Mouse (Mus musculus): Measurements from ENCODE around the gene Tfrc. TPM values are rescaled to one million over a fixed set of nuclear protein-coding genes. Genes with fewer than 3 reads are reported as not detected.

Gene Tfrc
- 38.0 and 44.5 TPM in 2 replicates for polyA plus RNA-seq (2011; ENCODE audit: insufficient read length, low read depth, missing spikeins)

- no peaks in the 10 kb centered on the region for H3K4me1 ChIP-seq (ENCODE audit: control insufficient read depth, insufficient read depth, low read length)
- TF ChIP-seq POLR2A (IDR thresholded peaks at IDR 0.05; ENCODE audit: low read depth, low read length) (peak; percentile 97), CTCF (IDR thresholded peaks at IDR 0.05; ENCODE audit: borderline replicate concordance, insufficient read depth, low read length) (no peak)
- no peak within 1 kb of the TSS for H3K27ac ChIP-seq (ENCODE audit: insufficient read depth, low read length)
- H3K4me3 ChIP-seq (ENCODE audit: insufficient read depth, low read length): peak within 1 kb of the TSS; percentile 72
Observed at GRCm38 (mm10) chr16:32608712-32609400, at the start of gene Tfrc. Tfrc (plus strand) TSS chr16:32608920.

GRCm38 (mm10) chr16:32559493-32559892, 49.2 kb upstream of the Tfrc start:
- Histone ChIP-seq H3K27ac (ENCODE audit: insufficient read depth, low read length) (no peak overlapping the region), H3K4me1 (ENCODE audit: control insufficient read depth, insufficient read depth, low read length) (no peaks in the 10 kb centered on the region), H3K4me3 (ENCODE audit: insufficient read depth, low read length) (no peak overlapping the region)
- TF ChIP-seq POLR2A (IDR thresholded peaks at IDR 0.05; ENCODE audit: low read depth, low read length) (no peak), CTCF (IDR thresholded peaks at IDR 0.05; ENCODE audit: borderline replicate concordance, insufficient read depth, low read length) (no peak)

- TF ChIP-seq POLR2A (IDR thresholded peaks at IDR 0.05; ENCODE audit: low read depth, low read length): no peak
- no peak for TF ChIP-seq CTCF (IDR thresholded peaks at IDR 0.05; ENCODE audit: borderline replicate concordance, insufficient read depth, low read length)
- H3K4me1 ChIP-seq (ENCODE audit: control insufficient read depth, insufficient read depth, low read length): no peaks in the 10 kb centered on the region
- H3K27ac ChIP-seq (ENCODE audit: insufficient read depth, low read length): no peak overlapping the region
- no peak overlapping the region for H3K4me3 ChIP-seq (ENCODE audit: insufficient read depth, low read length)
Observed at GRCm38 (mm10) chr16:32563056-32563793, 45.5 kb upstream of the Tfrc start.

- H3K4me1 ChIP-seq (ENCODE audit: control insufficient read depth, insufficient read depth, low read length): no peaks in the 10 kb centered on the region
- no peak for TF ChIP-seq POLR2A (IDR thresholded peaks at IDR 0.05; ENCODE audit: low read depth, low read length)
- TF ChIP-seq CTCF (IDR thresholded peaks at IDR 0.05; ENCODE audit: borderline replicate concordance, insufficient read depth, low read length): no peak
- H3K27ac ChIP-seq (ENCODE audit: insufficient read depth, low read length): no peak overlapping the region
- no peak overlapping the region for H3K4me3 ChIP-seq (ENCODE audit: insufficient read depth, low read length)
Observed at GRCm38 (mm10) chr16:32567282-32567681, 41.4 kb upstream of the Tfrc start.

GRCm38 (mm10) chr16:32568401-32568800, 40.3 kb upstream of the Tfrc start:
- Histone ChIP-seq H3K27ac (ENCODE audit: insufficient read depth, low read length) (no peak overlapping the region), H3K4me3 (ENCODE audit: insufficient read depth, low read length) (no peak overlapping the region), H3K4me1 (ENCODE audit: control insufficient read depth, insufficient read depth, low read length) (no peaks in the 10 kb centered on the region)
- no peak for TF ChIP-seq POLR2A (IDR thresholded peaks at IDR 0.05; ENCODE audit: low read depth, low read length)

GRCm38 (mm10) chr16:32570042-32570441, 38.7 kb upstream of the Tfrc start:
- H3K4me1 ChIP-seq (ENCODE audit: control insufficient read depth, insufficient read depth, low read length): no peaks in the 10 kb centered on the region
- H3K4me3 ChIP-seq (ENCODE audit: insufficient read depth, low read length): no peak overlapping the region
- no peak overlapping the region for H3K27ac ChIP-seq (ENCODE audit: insufficient read depth, low read length)
- no peak for TF ChIP-seq CTCF (IDR thresholded peaks at IDR 0.05; ENCODE audit: borderline replicate concordance, insufficient read depth, low read length)
- no peak for TF ChIP-seq POLR2A (IDR thresholded peaks at IDR 0.05; ENCODE audit: low read depth, low read length)

GRCm38 (mm10) chr16:32572528-32572927, 36.2 kb upstream of the Tfrc start:
- Histone ChIP-seq H3K4me3 (ENCODE audit: insufficient read depth, low read length) (no peak overlapping the region), H3K27ac (ENCODE audit: insufficient read depth, low read length) (no peak overlapping the region), H3K4me1 (ENCODE audit: control insufficient read depth, insufficient read depth, low read length) (no peaks in the 10 kb centered on the region)
- no peak for TF ChIP-seq CTCF (IDR thresholded peaks at IDR 0.05; ENCODE audit: borderline replicate concordance, insufficient read depth, low read length)
- TF ChIP-seq POLR2A (IDR thresholded peaks at IDR 0.05; ENCODE audit: low read depth, low read length): no peak

GRCm38 (mm10) chr16:32586482-32586881, 22.2 kb upstream of the Tfrc start:
- Histone ChIP-seq H3K27ac (ENCODE audit: insufficient read depth, low read length) (no peak overlapping the region), H3K4me3 (ENCODE audit: insufficient read depth, low read length) (no peak overlapping the region), H3K4me1 (ENCODE audit: control insufficient read depth, insufficient read depth, low read length) (no peaks in the 10 kb centered on the region)
- TF ChIP-seq CTCF (IDR thresholded peaks at IDR 0.05; ENCODE audit: borderline replicate concordance, insufficient read depth, low read length) (no peak), POLR2A (IDR thresholded peaks at IDR 0.05; ENCODE audit: low read depth, low read length) (no peak)

GRCm38 (mm10) chr16:32588568-32588967, 20.2 kb upstream of the Tfrc start:
- no peak overlapping the region for H3K27ac ChIP-seq (ENCODE audit: insufficient read depth, low read length)
- H3K4me3 ChIP-seq (ENCODE audit: insufficient read depth, low read length): no peak overlapping the region
- H3K4me1 ChIP-seq (ENCODE audit: control insufficient read depth, insufficient read depth, low read length): no peaks in the 10 kb centered on the region
- TF ChIP-seq POLR2A (IDR thresholded peaks at IDR 0.05; ENCODE audit: low read depth, low read length): no peak
- TF ChIP-seq CTCF (IDR thresholded peaks at IDR 0.05; ENCODE audit: borderline replicate concordance, insufficient read depth, low read length): no peak

GRCm38 (mm10) chr16:32591521-32591920, 17.2 kb upstream of the Tfrc start:
- TF ChIP-seq POLR2A (IDR thresholded peaks at IDR 0.05; ENCODE audit: low read depth, low read length) (no peak), CTCF (IDR thresholded peaks at IDR 0.05; ENCODE audit: borderline replicate concordance, insufficient read depth, low read length) (no peak)
- no peaks in the 10 kb centered on the region for H3K4me1 ChIP-seq (ENCODE audit: control insufficient read depth, insufficient read depth, low read length)
- H3K27ac ChIP-seq (ENCODE audit: insufficient read depth, low read length): no peak overlapping the region
- H3K4me3 ChIP-seq (ENCODE audit: insufficient read depth, low read length): no peak overlapping the region
